Mouse (Mus musculus) c-Kit-negative CD71-positive TER-119-positive erythroid progenitor cells, embryonic 14.5 days (primary cell): Measurements from ENCODE around the gene Ppcdc.
A peak's percentile ranks its signal among the peaks of the same experiment; 100 is the strongest.

Source experiments
- DNase-seq: peaks from one replicate; pipeline ENCODE4 v3.0.0-alpha.2; 2013; ENCODE audit warnings: low read depth, low spot score

The Ppcdc gene

DNA sequence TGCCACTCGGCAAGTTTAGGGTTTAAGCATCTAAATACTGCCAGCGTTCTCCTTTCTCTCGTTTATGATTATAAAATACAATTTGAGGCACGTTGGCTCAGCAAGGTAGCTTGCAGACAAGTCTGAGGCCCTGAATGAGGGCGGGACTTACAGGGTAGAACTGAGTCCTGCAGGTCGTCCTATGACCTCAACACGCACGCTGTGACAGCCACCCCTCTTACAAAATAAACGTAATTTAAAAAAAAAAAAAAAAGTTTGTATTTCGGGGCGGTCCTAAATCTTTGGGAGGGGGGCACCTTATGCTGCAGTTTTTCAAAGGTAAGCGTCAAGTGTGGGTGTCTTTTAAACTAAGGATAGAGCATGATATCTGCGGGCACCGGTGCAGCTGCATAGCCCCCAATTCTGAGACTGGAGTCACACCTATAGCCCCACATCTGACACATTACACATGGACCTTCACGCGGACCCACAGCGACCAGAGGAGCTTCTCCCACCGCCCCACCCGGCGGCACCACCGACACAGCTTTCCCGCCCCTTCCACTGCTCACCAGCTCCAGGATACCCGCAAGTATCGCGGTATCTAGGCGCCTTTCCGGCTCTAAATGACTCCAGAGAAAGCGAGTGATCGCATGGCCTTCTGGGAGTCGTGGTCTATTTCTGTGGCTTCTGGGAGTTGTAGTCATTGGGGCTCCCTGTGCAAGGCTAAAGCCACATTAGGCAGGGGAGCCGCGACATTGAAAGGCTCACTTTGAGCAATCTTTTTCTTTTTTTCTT, at the start of gene Ppcdc:
TSS of gene Ppcdc (minus strand) at position 603 of the 774 bp plus-strand sequence.
- DNase-seq = peak; percentile 87

DNA sequence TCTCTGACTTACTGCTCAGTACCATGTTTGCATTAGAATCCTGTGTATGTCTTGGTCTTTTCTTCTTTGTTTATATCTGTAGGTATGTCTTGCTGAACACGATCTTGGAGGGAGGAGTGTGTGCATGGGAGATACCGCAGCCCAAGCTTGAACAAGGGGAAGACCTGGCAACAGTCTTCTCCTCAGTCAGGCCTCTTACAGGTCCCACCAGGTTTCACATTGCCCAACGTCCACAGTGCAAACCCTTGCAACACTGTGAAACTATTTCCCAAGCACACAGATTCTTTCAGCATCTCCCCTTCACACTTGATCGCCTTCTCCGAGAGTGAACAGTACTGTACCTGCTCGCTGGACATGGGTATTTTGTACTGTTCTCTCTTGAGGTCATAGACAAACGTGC, 47.9 kb upstream of the Ppcdc start:
- no peak for DNase-seq

DNA sequence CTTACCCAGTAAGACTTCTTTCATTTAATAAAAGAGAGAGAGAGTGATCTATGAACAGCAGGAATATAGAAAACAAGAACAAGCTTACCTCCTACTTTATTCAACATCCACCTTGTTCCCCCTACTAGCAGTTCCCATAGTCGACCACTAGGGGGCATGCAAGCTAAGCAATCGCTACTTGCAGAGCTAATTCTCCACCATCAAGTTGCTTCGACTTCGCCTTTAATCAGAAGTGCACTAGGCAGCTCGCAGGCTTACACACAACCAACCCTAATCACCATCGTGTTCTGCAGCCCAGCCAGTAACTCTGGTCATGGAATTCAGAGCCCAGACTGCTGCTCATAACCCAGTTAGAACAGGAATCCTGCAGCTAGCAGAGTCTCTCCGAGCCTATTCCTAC, 45.9 kb upstream of the Ppcdc start:
- DNase-seq = peak; percentile 73

DNA sequence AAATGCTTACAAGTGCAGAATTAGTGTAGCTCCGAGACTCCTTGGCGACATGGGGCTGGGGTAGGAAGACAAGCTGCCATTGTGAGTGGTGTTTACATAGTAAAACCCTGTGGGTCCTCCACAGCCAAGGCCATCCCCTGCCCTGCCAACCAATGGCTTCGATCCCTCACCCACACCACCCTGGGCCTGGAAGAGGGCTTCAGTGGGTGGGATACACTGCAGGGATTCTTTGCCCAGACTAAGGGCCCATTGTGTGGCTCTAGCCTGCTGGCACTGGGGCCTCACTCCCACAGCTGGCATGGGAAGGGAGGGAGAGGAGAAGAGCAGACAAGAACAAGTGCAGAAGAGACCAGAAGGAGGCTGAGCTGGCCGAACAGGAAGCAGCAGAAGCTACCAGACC, 29.0 kb upstream of the Ppcdc start:
- DNase-seq = no peak

DNA sequence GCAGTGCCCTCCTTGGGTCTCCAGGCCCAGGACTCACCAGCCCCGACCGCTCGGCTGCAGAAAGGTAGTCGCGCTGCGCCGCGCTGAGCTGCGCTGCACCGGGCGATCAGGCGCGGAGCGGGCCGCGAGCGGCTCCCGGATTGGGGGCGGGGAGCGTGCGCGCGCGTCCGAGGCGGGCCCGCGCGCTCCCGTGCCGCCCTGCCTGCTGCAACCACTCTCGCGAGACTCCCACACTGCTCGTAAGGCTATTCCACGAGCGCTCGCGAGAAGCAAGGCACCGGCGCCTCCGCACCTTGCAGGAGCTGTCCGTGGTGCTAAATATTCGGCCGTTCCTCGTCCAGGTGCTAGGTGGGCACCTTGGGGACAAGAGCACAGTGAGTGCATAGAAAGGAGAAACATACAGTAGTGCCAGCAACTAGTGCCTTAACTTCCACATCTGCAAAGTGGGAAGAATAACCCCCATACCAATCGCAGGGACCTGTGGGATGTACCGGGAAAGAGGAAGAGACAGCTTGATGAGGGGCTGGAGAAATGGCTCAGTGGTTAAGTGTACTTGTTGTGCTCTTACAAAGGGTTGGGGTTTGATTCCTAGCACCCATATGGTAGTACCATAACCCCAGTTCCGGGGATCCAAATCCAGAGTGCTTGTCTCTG, 28.1 kb upstream of the Ppcdc start, which contains the start of gene Scamp5:
TSS of gene Scamp5 (minus strand) at position 165 of the 654 bp plus-strand sequence.
- DNase-seq = no peak

DNA sequence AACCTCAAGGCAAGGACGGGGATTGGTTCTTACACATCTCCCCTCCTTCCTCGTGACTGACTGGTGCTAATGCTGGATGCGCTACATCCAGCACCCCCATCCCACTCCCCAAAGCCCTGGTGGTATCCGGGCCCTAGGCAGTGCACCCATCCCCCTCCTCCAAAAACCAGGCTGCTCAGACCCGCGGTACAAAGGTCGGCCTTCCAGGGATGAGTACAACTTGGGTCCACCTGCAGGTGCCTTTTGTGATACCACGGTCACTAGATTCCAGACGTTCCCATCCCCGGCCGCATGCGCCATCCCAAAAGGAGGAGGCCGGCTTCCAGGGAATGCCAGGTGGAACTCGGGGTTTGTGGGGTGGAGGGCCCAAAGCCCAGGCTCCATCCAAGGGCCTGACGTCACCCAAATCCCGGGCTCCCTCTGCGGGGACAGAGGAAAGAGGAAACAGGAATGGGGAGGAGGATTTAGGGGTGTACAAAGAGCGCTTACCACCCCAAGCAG, 27.4 kb upstream of the Ppcdc start:
- no peak for DNase-seq

DNA sequence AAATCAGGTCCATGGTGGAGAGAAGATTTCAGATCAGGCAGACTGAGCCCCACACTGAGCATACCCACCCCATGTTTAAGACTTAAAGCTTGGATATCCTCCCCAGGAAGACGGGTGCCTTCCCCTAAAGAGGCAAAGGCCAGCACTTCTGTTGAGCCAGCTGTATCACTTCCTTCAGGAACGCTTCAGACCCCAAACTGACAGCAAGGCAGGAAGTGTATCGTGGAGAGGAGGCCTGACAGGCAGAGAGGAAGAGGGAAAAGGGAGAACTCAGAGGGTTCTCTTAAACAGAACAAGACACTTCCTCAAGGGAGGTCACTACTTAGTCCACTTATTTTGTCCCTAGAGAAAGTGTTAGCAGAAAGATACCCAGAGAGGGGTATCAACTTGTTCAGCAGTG, 26.2 kb upstream of the Ppcdc start:
- DNase-seq = no peak

DNA sequence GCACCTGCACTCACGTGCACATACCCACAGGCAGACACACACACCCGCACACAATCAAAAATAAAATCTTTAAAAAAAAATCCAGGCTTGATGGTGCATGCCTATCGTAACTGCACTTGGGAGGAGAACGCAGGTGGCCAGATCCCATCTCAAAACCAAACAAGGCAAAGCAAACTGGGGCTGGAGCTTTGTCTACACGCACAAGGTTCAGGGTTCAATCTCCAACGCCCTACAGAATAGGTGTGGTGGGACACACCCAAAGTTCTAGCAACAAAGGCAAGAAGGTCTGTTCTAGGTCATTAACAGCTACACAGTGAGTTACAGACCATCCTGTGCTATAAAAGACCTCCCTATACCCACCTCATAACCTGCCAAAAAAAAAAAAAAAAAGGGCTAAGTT, 22.9 kb upstream of the Ppcdc start:
- DNase-seq = no peak

DNA sequence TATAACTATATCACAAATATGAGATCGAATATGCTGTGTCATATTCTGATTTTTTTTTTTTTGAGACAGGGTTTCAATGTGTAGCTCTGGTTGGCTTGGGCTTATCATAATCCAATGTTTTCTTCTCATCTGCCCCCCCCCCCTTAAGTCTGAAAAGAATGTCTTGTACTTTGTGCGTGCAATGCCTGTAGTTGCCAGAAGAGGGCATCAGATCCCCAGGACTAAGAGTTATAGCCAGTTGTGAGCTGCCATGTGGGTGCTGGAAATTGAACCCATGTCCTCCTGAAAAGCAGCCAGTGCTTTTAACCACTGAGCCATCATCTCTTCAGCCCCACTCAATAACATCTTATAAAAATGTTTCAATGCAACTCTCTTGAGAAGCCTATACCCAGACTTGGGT, 19.8 kb upstream of the Ppcdc start:
- no peak for DNase-seq

DNA sequence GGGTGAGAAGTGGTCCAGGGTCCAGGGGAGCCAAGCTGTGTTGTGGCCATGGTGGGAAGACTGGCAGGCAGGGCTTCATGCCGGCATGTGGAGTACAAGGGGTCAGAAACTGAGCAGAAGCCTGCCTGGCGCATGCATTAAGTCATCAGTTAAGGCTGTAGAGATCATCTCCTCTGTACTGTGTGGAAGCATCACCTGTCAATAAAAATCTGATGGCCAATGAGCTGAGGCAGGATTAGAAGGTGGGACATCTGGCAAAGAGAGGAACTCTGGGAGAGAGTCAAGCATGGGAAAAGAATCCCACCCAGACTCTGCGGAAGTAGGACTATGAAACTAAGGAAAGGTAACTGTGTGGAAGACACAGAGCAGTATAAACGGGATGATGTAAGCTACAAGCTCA, 13.6 kb upstream of the Ppcdc start:
- DNase-seq = no peak

DNA sequence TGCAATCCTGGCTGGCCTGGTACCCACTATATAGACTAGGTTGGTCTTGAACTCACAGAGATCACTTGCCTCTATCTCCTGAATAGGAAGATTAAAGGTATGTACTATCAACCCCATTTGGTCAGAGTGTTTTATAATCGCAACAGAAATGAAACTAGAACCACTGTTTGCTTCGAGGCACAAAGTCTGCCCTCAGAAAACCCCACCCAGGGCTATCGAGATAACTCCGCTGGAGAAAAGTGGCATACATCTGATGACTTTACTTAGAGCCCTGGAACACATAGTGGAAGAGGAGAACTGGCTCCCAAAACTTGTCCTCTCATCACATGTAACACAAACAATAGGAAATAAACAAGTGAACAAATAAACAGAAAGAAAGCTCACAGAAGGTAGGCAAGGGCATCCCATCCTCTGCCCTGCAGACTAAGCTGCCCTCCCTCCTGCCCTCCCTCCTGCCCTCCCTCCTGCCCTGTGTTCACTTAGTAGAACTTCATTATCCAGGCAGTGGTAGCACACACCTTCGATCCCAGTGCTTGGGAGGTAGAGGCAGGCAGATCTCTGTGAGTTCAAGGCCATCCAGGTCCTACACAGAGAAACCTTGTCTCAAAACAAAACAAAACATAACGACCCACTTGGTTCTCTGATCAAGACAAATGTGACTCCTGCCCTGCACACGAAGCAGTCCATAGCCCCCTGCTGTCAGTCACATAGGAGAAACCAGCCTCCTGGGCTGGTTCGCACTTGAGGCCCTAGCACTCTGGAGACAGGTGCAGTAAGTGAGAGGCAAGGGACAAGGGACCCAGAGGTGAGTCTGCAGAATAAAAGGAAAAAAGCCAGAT, 12.9 kb upstream of the Ppcdc start:
- no peak for DNase-seq

DNA sequence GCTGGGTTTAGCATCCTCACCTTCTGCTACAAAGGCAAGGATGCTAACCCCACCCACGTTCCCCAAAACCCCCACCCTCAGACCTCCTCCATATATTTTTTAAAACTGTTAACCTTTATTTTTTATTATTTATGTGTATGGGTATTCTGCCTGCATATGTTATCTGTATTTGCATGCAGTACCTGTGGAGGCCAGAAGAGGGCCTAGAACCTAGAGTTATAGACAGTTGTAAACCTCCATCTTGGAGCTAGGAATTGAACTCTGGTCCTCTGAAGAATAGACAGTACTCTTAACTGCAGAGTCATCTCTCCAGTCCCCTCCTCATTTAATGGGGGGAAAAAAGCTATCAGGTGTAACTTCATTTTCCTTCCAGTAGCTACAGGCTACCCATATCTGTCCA, 9.8 kb upstream of the Ppcdc start:
- no peak for DNase-seq

DNA sequence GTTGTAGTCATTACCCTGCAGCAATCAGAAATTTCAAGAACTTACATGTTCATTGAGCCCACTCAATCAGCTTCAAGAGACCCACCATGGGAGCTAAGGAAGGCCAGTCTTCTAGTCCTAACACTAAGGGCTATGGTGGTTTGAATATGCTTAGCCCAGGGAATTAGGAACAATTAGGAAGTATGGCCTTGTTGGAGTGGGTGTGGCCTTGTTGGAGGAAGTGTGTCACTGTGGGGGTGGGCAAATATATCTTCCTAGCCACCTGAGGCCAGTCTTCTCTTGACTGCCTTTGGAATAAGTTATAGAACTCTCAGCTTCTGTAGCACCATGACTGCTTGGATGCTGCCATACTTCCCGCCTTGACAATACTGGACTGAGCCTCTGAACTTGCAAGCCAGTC, 696 bp upstream of the Ppcdc start:
- DNase-seq = no peak

DNA sequence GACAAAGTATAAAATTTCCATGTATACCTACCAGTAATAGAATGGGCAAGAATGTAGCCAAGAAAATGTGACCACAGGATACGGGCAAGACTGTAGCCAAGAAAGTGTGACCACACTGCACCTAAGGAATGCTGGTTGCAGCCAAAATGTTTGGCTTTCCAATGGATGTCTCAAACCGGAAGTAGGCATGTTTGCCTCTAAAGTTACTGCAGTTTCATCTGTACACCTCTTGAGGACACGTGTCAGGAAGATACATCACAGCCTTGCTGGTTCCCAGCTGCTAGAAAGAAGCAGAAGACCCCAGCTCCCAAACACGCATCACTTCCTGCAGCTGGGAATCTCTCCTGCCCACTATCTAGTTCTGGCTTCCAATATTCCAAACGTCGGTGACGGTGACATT, 841 bp downstream of the Ppcdc start:
- DNase-seq = no peak

DNA sequence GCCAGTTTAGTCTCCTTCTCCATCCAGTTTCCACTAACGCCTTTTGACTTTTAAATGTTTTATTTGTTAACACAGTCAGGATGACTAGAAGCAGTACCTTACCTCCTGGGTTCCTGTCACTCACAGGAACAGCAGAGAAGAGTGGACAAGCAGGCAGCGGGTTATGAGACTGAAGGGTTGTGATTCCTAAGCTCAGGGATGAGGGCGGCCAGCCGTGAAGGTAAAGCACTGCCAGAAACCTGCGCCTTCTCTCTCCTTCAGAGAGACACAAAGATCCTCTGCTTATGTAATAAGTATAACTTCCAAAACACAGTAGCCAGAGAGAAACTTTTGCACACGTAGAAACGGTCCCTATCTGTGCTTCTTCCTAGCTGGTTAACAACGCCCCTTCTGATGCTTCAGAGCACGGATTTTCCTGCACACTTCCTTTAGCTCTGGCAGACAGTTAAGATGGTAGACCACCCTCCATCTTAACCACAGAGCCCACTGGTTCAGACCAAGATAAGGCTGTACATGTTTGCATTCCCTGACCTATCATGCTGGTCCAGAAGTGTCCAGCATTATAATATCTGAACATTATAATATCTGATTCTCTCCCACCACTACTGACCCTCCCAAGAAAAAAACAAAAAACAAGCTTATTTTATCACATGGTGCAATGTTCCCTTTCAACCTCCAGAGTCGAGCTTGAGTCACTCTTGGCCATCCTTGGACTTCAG, 1.9 kb downstream of the Ppcdc start:
- DNase-seq = no peak

DNA sequence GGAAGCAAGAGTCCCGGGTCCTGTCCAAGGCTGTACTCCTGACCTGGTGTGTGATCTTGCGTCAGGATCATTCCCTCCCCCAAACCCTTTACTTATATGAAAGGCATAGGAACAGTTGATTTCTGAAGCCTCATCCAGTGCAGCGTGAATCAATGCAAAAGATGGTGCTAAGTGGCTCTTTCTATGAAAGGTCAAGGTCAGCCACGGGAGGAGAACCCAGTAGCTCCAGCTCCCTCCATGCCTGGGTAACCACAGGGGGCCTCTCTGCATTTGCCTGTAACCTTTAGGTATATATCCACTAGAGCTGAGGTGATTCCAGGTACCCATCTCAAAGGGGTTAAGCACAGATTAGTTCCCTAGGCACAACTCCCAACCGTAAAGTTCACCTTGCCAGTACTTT, 3.8 kb downstream of the Ppcdc start:
- DNase-seq = no peak

DNA sequence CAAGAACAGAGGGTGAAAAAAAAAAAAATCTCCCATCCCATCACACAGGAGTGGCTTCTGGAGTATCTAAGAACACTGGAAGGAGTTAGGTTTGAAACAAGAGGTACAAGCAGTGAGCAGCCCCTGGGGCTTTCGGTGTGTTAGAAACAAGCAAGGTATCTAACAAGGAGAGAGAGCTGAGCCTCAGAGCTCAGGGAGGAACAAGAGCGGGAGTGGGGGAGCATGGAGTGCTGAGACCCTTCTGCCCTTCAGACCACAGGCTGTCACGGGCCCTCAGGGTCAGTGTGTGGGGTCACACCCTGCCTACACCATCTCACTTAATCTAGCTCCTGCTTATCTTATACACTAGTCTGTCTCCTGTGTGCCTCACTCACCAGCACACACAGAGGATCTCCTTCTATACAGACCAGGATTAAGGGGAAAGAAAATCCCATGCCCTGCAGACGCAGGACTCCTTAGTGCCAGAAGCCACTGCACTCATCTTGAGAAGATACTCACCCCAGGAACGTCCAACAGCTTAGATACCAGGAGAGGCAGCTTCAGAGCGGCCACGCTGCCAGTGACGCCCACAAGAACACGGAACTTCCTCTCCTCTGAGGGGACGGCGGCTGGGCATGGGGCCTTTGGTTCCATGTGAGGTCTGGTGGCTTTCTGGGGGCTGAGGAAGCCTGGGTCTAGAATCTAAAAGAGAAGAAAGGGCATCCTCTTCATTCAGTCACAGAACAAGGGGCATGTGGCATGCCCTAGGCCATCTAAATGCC, 5.3 kb downstream of the Ppcdc start:
- no peak for DNase-seq

DNA sequence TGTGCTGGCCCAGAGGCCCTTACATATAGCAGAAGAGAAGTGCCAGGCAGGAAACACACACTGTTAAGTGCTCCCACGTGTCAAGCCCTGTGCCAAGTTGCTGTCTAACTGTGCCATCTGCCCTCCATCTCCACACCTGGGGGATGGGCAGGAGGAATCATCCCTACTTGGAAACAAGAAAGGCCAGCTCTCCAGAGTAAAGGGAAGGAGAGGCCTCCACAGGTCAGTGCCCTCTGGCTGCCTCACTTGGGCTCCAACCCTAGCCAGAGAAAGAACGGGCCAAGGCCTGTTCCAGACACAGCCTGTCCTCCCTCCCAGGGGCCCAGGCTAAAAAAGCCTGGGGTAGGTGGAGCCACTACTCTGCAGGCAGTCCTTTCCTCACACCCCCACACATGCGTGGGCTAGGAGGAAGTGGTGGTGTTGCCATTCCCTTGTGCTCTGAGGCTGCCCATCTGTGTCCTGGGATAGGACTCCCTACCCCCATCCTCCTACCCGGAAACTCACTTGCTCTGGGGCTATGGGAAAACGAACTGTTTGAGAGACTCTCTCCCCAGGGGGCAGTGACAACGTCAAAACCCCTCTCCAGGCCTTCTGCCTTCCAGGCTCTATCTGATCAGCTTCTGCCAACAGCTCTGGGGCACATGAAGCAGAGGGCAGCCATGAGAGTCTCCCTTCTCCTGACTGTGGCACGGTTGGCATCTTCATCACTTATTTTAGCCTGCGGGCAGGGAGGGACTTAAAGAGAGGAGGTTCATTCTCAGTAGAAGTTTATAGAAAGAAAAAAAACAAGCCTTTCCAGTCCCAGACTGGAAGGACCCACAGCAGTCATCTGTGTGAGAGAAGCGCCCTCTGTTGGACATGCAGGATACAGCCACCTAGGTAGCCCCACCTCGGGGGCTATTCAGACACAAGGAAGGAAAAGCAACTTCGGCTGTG, 6.6 kb downstream of the Ppcdc start:
- DNase-seq = peak; percentile 30

DNA sequence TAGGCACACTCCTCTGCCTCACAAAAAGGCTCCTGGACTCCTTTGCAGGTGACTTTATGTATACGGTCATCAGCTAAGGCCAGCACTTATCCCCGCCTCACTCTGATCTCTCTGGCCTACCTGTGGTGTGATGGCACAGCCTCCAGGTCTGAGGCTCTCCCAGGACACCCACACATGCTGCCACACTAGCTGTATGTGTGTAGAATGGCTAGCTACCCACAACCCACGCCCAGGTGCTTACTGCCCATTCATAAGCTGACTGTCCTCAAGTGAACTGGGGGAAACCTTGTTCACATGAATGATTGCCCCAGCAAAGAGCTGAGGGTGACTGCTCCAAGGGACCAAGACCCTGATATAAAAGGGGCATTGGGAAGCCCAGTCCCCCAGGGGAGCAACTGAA, 7.4 kb downstream of the Ppcdc start:
- DNase-seq = no peak

DNA sequence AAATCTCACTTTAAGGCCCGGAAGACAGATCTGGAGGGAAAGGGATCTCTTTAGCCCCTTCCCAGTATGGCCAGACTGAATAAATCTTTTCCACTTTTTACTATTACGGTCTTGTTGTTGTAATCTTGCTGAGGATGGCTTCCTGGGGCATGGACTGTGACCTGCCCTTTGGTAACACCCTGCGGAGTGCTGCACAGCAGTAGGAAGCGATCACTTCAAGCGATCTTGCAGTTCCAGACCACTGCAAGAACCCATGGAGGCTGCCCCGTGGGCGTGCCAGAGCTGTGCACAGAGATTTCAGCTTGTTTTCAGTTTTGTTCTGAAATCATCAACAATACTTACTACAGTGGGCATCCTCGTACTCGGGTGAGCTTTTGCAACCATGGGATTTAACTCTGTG, 8.7 kb downstream of the Ppcdc start:
- no peak for DNase-seq
